Mouse (Mus musculus) cerebellum, adult 9-11 months (tissue): ENCODE results near the gene Tnrc6c.
"Not testable (repeated sequence)": the region's sequence is repeated elsewhere in the genome, so short reads cannot be mapped to it uniquely, and the experiment has no call there.

Experiments used
- DNase-seq: peaks from one replicate; pipeline ENCODE4 v3.0.0; 2022

The Tnrc6c gene

DNA sequence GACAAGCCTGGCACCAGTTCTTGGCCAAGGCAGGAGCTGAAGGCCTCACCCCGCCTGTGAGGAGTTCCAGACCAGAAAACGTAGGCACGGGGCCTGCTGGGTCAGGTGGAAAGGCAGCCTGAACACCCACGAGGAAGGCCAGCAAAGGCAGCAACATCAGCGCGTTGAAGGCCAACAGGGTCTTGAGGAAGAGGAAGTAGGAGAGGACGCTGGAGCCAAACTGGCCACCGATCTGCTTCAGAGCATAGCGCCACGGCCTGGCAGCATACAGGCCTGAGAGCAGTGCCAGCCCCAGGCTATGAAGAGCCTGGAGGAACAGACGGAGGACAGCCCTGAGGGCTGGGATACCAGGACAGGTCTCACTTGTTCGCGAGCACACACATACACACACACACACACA, 121.5 kb downstream of the Tnrc6c start:
- DNase-seq, result no peak

DNA sequence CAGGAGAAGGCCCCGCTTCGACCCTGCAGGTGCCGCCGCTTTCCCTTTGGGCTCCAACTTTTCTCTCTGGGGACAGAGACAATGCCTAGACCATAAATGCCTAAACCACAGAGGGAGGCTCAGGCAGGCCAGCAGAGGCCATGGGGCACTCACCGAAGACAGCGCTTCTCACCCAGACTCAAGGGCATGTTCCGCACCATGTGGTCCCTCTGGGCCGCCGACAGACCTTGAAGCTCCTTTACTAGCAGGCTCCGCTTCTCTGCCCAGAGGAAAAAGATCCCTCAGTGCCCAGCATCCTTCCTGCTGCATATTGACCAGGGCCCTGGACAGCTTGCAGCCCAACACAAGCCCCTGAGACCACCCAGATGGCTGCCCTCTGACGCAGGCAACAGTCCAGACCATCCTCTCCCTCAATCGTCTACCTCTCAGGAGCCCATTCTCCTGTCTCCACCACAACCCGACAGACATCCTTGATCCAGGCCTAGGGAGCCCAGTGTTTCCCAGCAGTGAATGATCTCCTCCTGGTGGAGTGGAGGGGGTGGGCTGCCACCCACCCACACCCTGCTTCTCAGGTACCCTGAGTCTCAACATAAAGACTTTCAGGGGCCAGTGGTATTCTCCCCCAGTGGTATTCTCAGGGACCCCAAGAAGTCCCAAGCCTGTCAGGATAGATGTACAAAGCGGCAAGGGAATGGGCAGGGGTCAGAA, 122.2 kb downstream of the Tnrc6c start:
- DNase-seq, result no peak

- no peak for DNase-seq
Observed at GRCm38 (mm10) chr11:117777111-117777510, 123.0 kb downstream of the Tnrc6c start.

DNA sequence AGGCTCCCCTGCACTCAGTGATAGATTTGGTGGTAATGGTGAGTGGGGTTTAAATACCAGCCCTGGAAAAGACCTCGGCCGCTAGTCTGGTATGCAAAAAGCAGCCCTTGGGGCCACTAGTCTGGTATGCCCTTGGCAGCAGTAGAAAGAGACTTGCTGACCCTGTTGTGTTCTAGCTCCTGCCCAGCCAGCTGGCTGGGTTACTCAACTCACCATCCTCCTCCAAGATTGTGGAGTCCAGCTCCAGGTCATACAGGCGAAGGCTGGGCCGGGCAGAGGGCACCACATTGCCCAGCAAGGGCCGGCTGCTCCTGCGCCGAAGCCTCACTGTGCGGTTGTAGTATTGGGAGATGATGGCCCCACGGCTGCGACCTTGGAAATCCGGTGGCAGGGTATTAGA, 123.9 kb downstream of the Tnrc6c start:
- DNase-seq, result no peak

DNA sequence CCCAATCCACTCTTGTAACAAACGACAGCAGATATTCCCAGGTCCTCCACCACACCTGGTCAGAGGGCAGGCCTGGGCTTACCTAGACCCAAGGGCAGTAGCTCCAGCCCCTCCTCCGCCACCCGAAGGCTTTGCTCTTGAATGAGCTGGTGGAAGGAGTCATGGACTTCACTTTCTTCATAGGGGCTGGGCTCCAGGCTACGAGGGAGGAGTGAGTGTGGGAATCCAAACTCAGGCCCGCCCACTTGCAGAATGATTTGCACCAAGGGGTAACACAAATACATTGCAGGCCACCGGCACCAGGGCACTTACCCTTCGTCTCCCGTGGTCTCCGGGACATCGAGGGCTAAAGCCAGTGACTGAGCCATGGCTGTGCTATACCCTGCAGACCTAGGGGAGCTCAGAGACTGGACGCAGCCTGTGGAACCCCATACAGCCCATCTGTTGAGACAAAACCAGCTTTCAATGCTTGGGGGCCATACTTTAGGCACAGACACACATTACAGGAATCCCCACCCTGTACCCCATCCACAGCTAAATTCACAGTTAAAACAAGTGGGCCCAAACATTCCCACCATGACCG, 124.9 kb downstream of the Tnrc6c start:
- no peak for DNase-seq

DNA sequence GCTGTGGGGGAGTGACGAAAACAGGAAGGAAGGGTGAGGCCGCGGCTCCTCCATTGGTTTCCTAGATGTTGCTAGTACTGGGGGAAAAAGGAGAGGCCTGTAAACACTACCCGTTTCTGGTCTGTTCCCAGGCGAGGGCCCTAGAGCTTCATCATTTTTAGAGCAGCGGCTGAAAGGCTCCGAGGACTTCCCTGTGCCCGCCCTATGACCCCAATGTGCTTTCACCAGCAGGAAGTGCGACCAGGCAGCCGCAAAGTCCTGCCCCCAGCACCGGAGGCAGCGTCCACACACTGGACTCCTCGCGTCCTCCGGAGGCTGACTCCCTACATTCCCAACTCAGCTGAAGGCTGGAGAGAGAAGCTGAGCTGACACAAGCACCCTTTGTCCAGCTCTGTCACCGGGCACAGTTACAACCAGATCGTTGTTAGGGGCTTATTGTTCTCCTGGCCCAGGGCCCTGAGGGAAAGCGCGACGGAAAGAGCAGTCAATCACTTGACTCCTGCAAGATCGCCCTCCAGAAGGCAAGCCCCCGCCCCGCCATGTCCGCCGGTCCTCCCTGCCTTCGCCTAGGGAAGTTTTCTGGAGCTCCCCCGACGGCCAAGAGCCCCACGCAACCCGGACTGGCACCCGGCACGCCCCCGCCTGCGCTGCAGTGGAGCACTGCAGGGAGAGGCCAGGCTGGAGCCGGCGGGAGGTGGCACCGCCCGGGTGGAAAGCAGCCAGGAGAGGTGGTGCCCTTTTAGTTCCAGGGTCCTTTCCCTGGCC, 125.5 kb downstream of the Tnrc6c start:
- no peak for DNase-seq

DNA sequence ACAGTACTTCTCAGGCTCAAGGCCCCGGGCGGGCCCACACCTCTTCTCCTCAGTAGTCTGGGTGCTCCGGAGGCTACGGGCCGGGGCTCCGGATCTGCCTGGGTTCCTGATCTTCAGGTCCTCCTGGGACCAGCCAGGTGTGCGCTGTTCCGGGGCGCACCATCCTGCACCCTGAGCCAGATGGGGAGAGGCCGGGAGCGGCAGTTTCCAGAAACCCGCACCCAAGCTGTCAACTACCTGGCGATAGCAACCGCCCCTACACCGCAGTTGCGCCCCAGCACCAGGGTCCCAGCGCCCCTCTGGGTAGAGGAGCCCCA, 126.1 kb downstream of the Tnrc6c start:
- no peak for DNase-seq

DNA sequence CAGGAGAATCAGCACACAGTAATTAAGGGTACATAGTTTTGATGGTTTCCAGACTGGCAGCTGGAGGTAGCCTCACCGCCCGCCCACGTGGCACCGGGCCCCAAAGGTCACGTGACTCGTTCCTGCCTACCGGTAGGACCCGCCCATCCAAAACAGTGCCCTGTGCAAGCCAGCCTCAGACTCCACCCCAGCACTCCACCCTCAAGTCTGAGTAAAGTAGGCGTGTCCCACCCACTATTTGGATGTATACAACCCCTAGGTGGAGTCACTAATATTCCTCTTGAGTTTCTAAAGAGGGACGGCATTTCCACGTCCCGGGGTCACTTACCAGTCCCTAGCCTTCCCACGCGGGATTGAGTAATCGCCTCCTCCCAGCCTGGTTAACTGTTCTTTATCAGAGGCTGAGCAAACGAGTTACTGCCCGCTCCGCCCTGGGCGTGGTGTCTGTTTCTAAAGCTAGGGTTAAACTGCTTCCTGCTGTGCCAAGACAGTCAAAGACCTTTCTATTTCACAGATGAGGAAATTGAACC, 126.6 kb downstream of the Tnrc6c start:
- no peak for DNase-seq

DNA sequence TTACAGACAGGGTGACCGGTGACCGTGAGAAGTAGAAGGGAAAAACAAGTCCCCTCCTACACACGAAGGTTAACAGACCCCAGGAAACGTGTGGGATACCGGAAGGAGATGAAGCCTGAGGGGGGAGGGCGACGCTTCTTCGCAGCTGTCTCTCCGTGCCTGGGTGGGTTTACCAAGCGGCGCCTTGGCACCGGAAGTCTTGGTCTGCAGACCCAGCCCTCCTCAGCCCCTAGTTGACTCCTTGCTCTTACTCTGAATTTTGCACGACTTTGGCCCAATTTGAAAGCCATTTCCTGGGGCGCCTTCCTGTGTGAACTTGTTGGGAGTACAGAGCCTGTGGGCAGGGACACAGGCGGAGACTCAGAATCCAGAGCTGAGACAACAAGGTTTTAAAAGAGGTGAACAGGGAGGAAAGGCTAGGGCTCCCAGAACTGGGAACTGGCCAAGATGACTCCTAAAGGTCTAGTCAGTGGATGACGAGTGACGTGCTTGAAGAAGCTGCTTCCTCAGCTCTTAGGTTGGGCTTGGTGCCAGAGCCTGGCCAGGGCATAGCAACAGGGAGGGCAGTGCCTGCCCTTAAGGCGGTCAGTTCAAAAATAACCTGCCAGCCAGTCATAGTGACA, 127.2 kb downstream of the Tnrc6c start:
- no peak for DNase-seq

- no peak for DNase-seq
Observed at GRCm38 (mm10) chr11:117781993-117782704, 128.1 kb downstream of the Tnrc6c start, which contains the start of the genes Tmc8 and Tmc6. Tmc8 (plus strand) TSS chr11:117782076. Tmc6 (minus strand) TSS chr11:117782198.

- no peak for DNase-seq
Observed at GRCm38 (mm10) chr11:117782705-117783034, 128.6 kb downstream of the Tnrc6c start.

GRCm38 (mm10) chr11:117783089-117783488, 129.0 kb downstream of the Tnrc6c start:
- DNase-seq, result no peak

DNA sequence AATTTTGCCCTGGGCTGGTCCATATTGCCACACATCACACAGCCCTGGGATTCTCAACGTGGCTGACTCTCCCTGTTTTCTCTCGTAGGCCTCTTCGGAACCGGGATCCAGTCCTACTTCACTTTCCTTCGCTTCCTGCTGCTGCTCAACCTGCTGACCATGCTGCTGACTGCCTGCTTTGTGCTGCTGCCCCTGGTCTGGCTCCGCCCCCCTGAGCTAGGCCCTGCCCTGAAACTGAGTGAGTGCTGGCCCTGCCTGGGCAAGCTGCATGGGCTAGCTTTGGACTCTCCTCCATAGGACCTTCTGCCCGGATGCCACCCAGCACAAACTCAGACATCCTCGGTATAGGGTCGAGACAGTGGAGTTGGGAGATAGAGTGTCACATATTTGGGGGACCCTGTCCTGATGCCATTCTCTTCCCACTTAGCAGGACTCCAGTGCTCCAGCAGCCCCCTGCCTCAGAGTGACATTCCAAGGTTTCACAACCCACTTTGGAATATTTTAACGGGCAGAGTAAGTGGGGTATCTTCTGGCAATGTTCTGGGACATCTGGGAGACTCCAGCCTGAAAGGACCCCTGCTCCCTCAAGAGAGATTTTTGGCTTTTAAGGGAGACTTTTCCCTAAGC, 129.7 kb downstream of the Tnrc6c start:
- no peak for DNase-seq

GRCm38 (mm10) chr11:117786294-117786693, 132.2 kb downstream of the Tnrc6c start:
- peak; percentile 65 for DNase-seq

GRCm38 (mm10) chr11:117788481-117788880, 134.4 kb downstream of the Tnrc6c start:
- not testable (repeated sequence) for DNase-seq

DNA sequence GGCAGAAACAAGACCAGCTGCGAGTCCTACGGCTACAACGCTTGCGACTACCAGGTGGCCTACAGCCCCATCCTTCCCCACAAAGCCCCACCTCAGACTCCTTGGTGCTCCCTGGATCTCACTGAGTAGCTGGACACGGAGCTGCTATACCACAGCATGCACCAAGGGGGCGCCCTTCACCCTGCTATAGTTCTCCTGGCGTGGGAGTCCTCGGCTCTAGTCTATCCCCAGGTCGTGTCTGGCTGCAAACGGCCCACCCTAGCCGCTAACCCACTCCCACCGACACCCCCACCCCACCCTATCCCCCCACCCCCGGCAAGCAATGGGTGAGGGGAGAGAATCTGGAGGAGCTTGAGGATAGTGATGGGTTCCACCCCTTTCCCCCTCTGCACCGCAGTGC, 136.2 kb downstream of the Tnrc6c start:
- no peak for DNase-seq

DNA sequence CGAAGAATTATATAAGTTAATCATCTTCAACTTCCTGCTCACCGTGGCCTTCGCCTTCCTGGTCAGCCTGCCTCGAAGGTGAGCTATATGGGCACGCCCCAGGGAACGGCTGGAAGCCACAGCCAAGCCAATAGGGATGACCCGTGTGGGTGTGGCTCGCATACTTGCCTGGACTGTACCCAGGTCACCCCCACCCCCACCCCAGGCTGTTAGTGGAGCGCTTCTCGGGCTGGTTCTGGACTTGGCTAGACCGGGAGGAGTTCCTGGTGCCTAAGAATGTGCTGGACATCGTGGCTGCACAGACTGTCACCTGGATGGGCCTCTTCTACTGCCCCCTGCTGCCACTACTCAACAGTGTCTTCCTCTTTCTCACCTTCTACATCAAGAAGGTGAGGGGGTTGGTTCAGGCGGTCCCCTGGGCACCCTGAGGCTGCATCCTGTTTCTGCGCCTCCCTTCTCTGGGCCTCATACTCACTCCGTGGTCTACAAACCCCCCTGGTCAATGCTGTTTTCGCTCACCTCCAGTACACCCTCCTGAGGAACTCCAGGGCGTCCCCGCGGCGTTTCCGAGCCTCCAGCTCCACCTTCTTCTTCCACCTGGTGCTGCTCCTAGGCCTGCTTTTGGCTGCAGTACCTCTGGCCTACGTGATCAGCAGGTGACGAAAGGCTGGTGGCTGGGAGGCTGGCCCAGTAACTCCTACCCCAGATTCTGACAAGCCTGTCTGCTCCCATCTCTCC, 136.8 kb downstream of the Tnrc6c start:
- DNase-seq, result no peak

DNA sequence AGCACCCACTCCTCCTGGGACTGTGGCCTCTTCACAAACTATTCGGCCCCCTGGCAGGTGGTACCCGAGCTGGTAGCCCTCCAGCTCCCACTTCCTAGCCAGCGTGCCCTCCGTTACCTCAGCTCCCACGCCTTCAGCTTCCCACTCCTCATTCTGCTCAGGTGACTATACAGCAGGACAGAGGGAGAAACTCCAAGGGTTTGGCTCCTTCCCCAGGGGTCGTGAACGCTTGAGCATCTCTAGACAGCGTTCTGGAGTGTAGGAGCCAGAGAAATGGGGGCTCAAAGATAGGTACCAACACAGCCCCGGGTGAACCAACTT, 137.3 kb downstream of the Tnrc6c start:
- no peak for DNase-seq

DNA sequence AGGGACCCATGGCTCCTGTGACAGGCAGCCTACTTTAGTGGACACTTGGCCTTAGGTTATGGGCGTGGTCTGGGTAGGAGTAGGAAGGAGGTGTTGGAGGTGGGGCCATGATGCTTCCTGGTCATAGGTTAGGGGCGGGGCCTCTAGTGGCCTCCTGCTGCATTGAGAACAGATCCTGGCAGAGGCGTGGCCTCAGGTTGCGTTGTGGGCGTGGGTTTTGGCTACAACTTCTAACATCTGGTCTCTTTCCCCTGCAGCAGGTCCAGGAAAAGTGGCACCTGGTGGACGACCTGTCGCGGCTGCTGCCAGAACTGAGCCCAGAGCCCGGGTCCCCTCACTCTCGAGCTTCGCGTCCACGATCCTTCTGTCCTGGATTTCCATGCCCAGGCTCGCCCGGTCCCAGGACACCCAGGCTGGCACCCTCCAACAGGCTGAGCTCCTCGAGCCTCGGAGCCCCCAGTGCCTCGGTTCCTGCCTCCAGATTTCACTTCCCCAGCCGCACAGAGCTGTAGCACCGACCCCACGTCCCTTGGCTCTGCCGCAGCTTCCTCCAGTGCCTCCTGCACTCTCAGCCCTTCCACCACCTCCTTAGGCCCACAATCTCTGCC, 138.3 kb downstream of the Tnrc6c start:
- no peak for DNase-seq

- DNase-seq, result no peak
Observed at GRCm38 (mm10) chr11:117794035-117794551, 140.0 kb downstream of the Tnrc6c start.

- DNase-seq, result no peak
Observed at GRCm38 (mm10) chr11:117796954-117797353, 142.9 kb downstream of the Tnrc6c start.
